Mouse (Mus musculus) intestine, postnatal 0 days (tissue): ENCODE results near the gene Il6st. TPM values are rescaled to one million over a fixed set of nuclear protein-coding genes. Genes with fewer than 3 reads are reported as not detected.

Experiments
- ATAC-seq: fragments of 200-750 bp; cut with Nextera tagmentation; 2 replicates; pipeline ENCODE4 v1.8.0; 2017; ENCODE audit warnings: mild to moderate bottlenecking, moderate TSS enrichment, moderate library complexity
- H3K27ac ChIP-seq: fragments of 300-500 bp; sonication (generic); 2 replicates; pipeline ENCODE4 v1.5.1; 2014; ENCODE audit warnings: mild to moderate bottlenecking, low read depth, low read length, moderate library complexity
- H3K27me3 ChIP-seq: fragments of 300-500 bp; sonication (generic); replicated peaks from 2 replicates; pipeline ENCODE4 v1.6.1; 2014; ENCODE audit warnings: low read length, mixed read lengths; ENCODE audit not compliant: control insufficient read depth, insufficient read depth
- H3K36me3 ChIP-seq: fragments of 300-500 bp; sonication (generic); 2 replicates; pipeline ENCODE4 v1.6.1; 2014; ENCODE audit warnings: mild to moderate bottlenecking, moderate library complexity; ENCODE audit not compliant: control insufficient read depth, insufficient read depth
- H3K4me1 ChIP-seq: fragments of 300-500 bp; sonication (generic); replicated peaks from 2 replicates; pipeline ENCODE4 v1.6.1; 2014; ENCODE audit warnings: antibody characterized with exemption, low read length, mixed read lengths; ENCODE audit not compliant: control insufficient read depth, insufficient read depth
- H3K4me2 ChIP-seq: fragments of 300-500 bp; sonication (generic); replicated peaks from 2 replicates; pipeline ENCODE4 v1.6.1; 2014; ENCODE audit warnings: low read depth, mild to moderate bottlenecking, moderate library complexity
- H3K4me3 ChIP-seq: fragments of 300-500 bp; sonication (generic); 2 replicates; pipeline ENCODE4 v1.5.1; 2014; ENCODE audit warnings: low read depth, low read length
- H3K9ac ChIP-seq: fragments of 300-500 bp; sonication (generic); 2 replicates; pipeline ENCODE4 v1.6.1; 2014; ENCODE audit warnings: mild to moderate bottlenecking, low read depth, low read length
- H3K9me3 ChIP-seq: fragments of 300-500 bp; sonication (generic); 2 replicates; pipeline ENCODE4 v1.6.1; 2016; ENCODE audit warnings: mixed run types; ENCODE audit not compliant: control insufficient read depth
- CTCF ChIP-seq: sonication (generic); IDR thresholded peaks from 2 replicates; pipeline ENCODE4 v1.5.1; 2016; ENCODE audit warnings: low read depth, mild to moderate bottlenecking, control low read depth, antibody characterized with exemption, moderate library complexity
- WGBS: fragments of 180-500 bp; shearing (Covaris S2); extraction: QIAGEN DNeasy Blood & Tissue Kit; methylation state at CpG from one replicate; pipeline ENCODE4 v1.1.7; 2014; 5-methylcytosine and 5-hydroxymethylcytosine counted together
- polyA plus RNA-seq: library from polyadenylated mRNA; unstranded; fragments of >200 nt; fragmentation: Nextera tagmentation; extraction: Ambion mirVana; gene quantifications from 2 replicates; pipeline ENCODE4 v1.2.1, GENCODE M21; 2015

The Il6st gene
- polyA plus RNA-seq, 1 experiment from 2014 or later: 20.5 TPM

DNA sequence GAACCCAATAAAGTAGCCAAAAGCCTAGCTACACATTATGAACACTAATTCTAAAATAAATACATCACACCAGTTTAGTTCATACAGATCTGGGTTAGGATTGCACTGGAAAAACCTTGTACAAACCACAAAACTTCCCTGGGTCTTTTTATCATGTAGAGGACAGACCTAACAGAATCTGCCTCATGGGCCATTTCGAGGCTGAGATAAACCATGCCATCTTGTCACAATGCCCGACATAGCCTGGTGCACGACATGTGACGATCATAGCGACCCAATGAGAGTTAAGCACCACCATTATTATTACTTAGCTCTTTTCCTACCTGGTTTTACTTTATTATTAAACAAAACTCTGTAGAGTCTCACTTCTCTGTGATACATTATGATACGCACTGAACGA lies 73.2 kb downstream of the Il6st start:
- Histone ChIP-seq H3K9ac (no peak overlapping the region), H3K27me3 (no peaks in the 10 kb centered on the region), H3K4me3 (no peak overlapping the region), H3K36me3 (no peaks in the 10 kb centered on the region), H3K4me2 (no peak overlapping the region), H3K9me3 (no peaks in the 10 kb centered on the region), H3K27ac (no peak overlapping the region), H3K4me1 (no peaks in the 10 kb centered on the region)
- TF ChIP-seq CTCF: no peak
- no peak for ATAC-seq
- WGBS: 88% methylated on average over 7 of the region's 7 CpGs

DNA sequence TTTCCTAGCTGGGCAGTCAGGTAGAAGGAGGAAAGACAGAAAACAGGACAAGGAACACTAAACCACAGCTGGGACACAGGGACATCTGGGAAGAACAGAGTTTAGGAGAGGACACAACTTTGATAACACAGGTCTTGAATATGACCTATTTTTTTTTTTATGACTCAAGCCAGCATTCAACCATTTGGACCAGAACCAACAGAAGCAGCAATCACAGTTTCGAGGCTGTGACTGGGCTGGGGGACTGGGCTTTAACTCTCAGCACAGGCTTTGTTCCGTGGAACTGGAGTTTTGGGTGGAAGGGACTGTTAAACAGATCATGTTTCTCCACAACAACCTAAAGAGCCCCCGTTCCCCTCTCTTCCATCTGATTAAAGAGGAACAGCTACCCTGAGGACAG lies 76.7 kb downstream of the Il6st start:
- H3K4me1 ChIP-seq: no peaks in the 10 kb centered on the region
- TF ChIP-seq CTCF: no peak
- no peaks in the 10 kb centered on the region for H3K36me3 ChIP-seq
- H3K4me3 ChIP-seq: no peak overlapping the region
- ATAC-seq: no peak
- no peak overlapping the region for H3K27ac ChIP-seq
- no peak overlapping the region for H3K4me2 ChIP-seq
- H3K9me3 ChIP-seq: no peaks in the 10 kb centered on the region
- no peaks in the 10 kb centered on the region for H3K27me3 ChIP-seq
- H3K9ac ChIP-seq: no peak overlapping the region
- 52% methylated on average over 3 of the region's 3 CpGs for whole genome bisulfite sequencing

DNA sequence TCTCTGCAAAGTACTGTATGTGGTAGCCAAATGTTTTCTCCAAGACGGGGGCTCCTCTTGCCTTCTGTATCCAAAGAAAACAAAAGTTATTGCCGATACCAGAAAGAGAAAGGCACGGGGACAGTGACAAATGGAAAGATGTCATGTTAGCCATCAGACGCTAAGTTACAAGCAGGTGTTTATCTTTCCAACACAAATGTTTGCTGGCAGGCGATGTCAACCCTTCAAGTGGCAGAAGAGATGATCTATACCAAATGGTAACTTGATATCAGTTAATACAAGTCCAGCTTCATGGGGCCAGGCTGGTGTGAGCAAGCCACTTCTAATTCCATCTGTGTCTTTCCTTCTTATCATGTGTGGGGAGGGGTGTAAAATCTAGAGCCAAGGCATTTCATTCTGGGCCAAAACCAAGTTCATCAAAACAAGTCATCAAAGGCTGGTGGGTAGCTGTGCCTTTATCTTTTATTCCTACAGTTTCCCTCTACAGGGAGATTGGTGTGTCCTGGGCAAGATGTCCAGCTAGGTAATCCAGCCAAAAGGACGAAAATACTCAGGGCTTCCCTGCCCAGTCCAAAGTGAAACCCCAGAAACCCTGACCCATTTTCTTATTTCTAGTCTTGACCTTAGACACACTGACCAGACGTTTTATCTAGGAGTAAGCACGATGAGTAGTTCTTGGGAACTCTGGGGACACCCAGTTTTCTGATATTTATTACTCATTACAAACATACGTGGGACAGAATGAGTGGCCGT lies 77.5 kb downstream of the Il6st start:
- no peaks in the 10 kb centered on the region for H3K27me3 ChIP-seq
- H3K4me2 ChIP-seq: no peak overlapping the region
- no peak overlapping the region for H3K9ac ChIP-seq
- no peaks in the 10 kb centered on the region for H3K4me1 ChIP-seq
- no peak overlapping the region for H3K4me3 ChIP-seq
- 59% methylated on average over 10 of the region's 10 CpGs for WGBS
- no peaks in the 10 kb centered on the region for H3K36me3 ChIP-seq
- no peaks in the 10 kb centered on the region for H3K9me3 ChIP-seq
- TF ChIP-seq CTCF: no peak
- no peak for ATAC-seq
- H3K27ac ChIP-seq: no peak overlapping the region

DNA sequence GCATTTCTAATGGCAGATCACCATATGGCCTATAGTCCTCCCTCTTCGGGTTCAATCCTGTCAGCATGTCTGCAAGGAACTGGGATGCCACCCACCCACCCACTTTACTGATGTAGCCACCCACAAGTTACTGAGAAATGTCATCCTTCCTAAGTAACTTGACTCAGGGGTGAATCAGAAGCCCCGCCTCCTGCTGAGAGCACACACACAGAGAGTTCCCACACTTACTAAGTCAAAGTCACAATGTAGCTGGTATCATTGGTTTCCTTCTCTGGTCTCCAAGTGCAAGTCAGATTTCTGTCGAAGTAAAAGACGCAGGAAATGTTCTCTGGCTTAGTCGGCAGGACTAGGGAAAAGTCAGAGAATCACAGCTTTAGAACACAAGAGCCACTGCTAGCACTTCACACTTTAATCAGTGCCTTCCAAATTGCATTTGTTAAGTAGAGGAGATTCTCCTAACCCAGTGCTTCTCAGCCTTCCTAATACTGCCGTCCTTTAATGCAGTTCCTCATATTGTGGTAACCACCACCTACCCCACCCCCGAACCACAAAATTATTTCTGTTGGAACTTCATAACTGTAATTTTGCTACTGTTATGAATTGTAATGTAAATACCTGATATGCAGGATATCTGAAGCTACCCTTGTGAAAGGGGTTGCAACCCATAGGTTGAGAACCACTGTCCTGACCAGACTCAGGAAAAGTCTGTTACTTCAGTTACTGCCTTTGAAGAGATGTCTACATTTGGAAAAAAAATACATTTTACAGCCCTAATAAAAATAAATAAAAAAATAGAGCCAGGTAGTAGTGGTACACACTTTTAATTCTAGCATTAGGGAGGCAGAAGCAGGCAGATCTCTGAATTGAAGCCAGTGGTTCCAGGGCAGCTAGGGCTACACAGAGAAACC lies 88.0 kb downstream of the Il6st start:
- Histone ChIP-seq H3K4me2 (no peak overlapping the region), H3K27me3 (no peaks in the 10 kb centered on the region), H3K4me3 (no peak overlapping the region), H3K9ac (no peak overlapping the region), H3K4me1 (no peaks in the 10 kb centered on the region), H3K9me3 (no peaks in the 10 kb centered on the region), H3K27ac (no peak overlapping the region), H3K36me3 (no peaks in the 10 kb centered on the region)
- no peak for ATAC-seq
- no peak for TF ChIP-seq CTCF
- WGBS: 77% methylated on average over 7 of the region's 7 CpGs

DNA sequence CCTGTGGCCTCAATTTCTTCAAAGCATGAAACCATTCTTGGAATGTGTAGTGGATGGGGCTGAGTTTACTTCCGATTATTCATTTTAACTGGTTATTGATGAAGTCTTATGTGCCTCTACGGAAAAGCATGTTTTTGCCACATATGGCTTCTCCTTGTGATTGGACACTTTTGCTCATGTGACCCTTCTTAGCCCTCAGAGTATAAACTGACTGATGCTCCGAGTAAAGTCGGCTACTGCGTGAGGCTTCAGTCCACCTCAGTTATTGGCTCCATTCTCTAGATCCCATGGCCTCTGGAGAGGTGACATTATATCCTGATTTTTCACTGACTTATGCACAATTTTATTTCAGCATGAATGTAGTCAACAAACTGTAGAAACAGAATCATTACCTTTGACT lies 89.4 kb downstream of the Il6st start:
- WGBS: 90% methylated on average over 5 of the region's 5 CpGs
- H3K9me3 ChIP-seq: no peaks in the 10 kb centered on the region
- no peak for TF ChIP-seq CTCF
- no peaks in the 10 kb centered on the region for H3K27me3 ChIP-seq
- no peak overlapping the region for H3K9ac ChIP-seq
- no peak overlapping the region for H3K27ac ChIP-seq
- H3K36me3 ChIP-seq: no peaks in the 10 kb centered on the region
- no peak overlapping the region for H3K4me3 ChIP-seq
- no peak for ATAC-seq
- no peak overlapping the region for H3K4me2 ChIP-seq
- no peaks in the 10 kb centered on the region for H3K4me1 ChIP-seq

DNA sequence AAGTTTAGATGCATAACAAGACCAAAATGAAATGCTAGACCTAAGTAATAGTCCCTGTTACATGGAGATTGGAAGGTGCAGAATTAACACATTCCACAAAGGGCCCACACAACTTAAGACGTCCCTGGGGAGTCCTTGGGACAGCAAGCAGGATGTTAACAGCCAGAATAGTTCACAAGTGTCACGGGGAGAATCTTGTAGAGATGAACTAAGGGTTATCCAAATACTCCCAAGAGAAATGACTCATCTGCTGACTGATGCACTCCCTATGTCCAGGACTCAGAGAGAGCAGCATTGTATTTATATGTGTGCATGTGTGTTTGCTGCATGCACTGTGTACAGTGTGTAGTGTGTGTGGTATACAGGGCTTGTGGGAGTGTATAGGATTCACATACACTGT lies 92.6 kb downstream of the Il6st start:
- H3K4me3 ChIP-seq: no peak overlapping the region

More for the DNA sequence above, 92.6 kb downstream of the Il6st start:
- WGBS: 44% methylated on average over 2 of the region's 2 CpGs
- H3K9ac ChIP-seq: no peak overlapping the region
- no peak overlapping the region for H3K4me2 ChIP-seq
- H3K4me1 ChIP-seq: no peaks in the 10 kb centered on the region
- no peaks in the 10 kb centered on the region for H3K36me3 ChIP-seq
- no peaks in the 10 kb centered on the region for H3K27me3 ChIP-seq
- no peaks in the 10 kb centered on the region for H3K9me3 ChIP-seq
- no peak for TF ChIP-seq CTCF
- no peak for ATAC-seq
- no peak overlapping the region for H3K27ac ChIP-seq

Other genes starting within 250 kb of the Il6st start
- 0.37 and 0.47 TPM in 2 replicates for gene Ankrd55, start 175.6 kb upstream of the Il6st start, polyA plus RNA-seq
- gene Il31ra, start 130.3 kb downstream of the Il6st start, polyA plus RNA-seq: 0.14 and 0.22 TPM in 2 replicates
- gene Ddx4, start 188.4 kb downstream of the Il6st start, polyA plus RNA-seq: 0.16 and 0.25 TPM in 2 replicates
- 6.6 and 9.7 TPM in 2 replicates for gene Slc38a9, start 196.7 kb downstream of the Il6st start, polyA plus RNA-seq